Mouse (Mus musculus) limb, embryonic 14.5 days (tissue): Measurements from ENCODE around the gene Tmem247. TPM values are rescaled to one million over a fixed set of nuclear protein-coding genes. Genes with fewer than 3 reads are reported as not detected.
A peak's percentile ranks its signal among the peaks of the same experiment; 100 is the strongest.

Source experiments
- ATAC-seq: fragments of 200-750 bp; cut with Nextera tagmentation; 2 replicates; pipeline ENCODE4 v1.8.0; 2017; ENCODE audit warnings: low read depth, moderate number of reproducible peaks, moderate TSS enrichment; ENCODE audit not compliant: low FRiP score
- DNase-seq: peaks from one replicate; pipeline ENCODE4 v3.0.0-alpha.2; 2015; ENCODE audit warnings: low spot score
- H3K27ac ChIP-seq: fragments of 300-500 bp; sonication (generic); replicated peaks from 2 replicates; pipeline ENCODE4 v1.5.1; 2014; ENCODE audit warnings: low read depth, mild to moderate bottlenecking, low read length, moderate library complexity, mixed read lengths
- H3K27me3 ChIP-seq: fragments of 300-500 bp; sonication (generic); 2 replicates; pipeline ENCODE4 v1.6.1; 2014; ENCODE audit warnings: low read length, mixed read lengths; ENCODE audit not compliant: control insufficient read depth, insufficient read depth
- H3K36me3 ChIP-seq: fragments of 300-500 bp; sonication (generic); 2 replicates; pipeline ENCODE4 v1.6.1; 2014; ENCODE audit warnings: mild to moderate bottlenecking, low read length, moderate library complexity, mixed read lengths; ENCODE audit not compliant: control insufficient read depth, insufficient read depth
- H3K4me1 ChIP-seq: fragments of 300-500 bp; sonication (generic); 2 replicates; pipeline ENCODE4 v1.6.1; 2014; ENCODE audit warnings: antibody characterized with exemption, low read length, mixed read lengths; ENCODE audit not compliant: control insufficient read depth, insufficient read depth
- H3K4me2 ChIP-seq: fragments of 300-500 bp; sonication (generic); replicated peaks from 2 replicates; pipeline ENCODE4 v1.6.1; 2014; ENCODE audit warnings: low read depth, mild to moderate bottlenecking, low read length, moderate library complexity; ENCODE audit not compliant: severe bottlenecking
- H3K4me3 ChIP-seq: fragments of 300-500 bp; sonication (generic); replicated peaks from 2 replicates; pipeline ENCODE4 v1.5.1; 2014; ENCODE audit warnings: low read length
- H3K9ac ChIP-seq: fragments of 300-500 bp; sonication (generic); 2 replicates; pipeline ENCODE4 v1.6.1; 2014; ENCODE audit warnings: mild to moderate bottlenecking, low read depth, low read length, moderate library complexity; ENCODE audit not compliant: severe bottlenecking
- H3K9me3 ChIP-seq: fragments of 300-500 bp; sonication (generic); 2 replicates; pipeline ENCODE4 v1.6.1; 2016; ENCODE audit warnings: low read length; ENCODE audit not compliant: control insufficient read depth
- POLR2A ChIP-seq: fragments of 200-500 bp; IDR thresholded peaks from 2 replicates; pipeline ENCODE4 v1.8.0; 2012; ENCODE audit warnings: inconsistent platforms, mild to moderate bottlenecking, moderate library complexity, borderline replicate concordance; ENCODE audit not compliant: insufficient read depth, insufficient read length; ENCODE audit errors: extremely low read depth
- WGBS: fragments of 180-500 bp; shearing (Covaris S2); extraction: QIAGEN DNeasy Blood & Tissue Kit; methylation state at CpG from one replicate; pipeline ENCODE4 v1.1.7; 2014; 5-methylcytosine and 5-hydroxymethylcytosine counted together
- polyA plus RNA-seq, 2 experiments: library from polyadenylated mRNA; depleted of rRNA in 1 of 2; stranded (reverse) in 1 of 2; unstranded in 1 of 2; fragments of >200 nt; fragmentation: Nextera tagmentation in 1 of 2; extraction: Ambion mirVana in 1 of 2; gene quantifications; 2 replicates each; pipeline versions ENCODE4 v1.2.1 to v1.2.3; 2012 to 2014

Tmem247 gene
- polyA plus RNA-seq, 2 experiments, result not detected

- no peaks in the 10 kb centered on the region for H3K9me3 ChIP-seq
- no peak overlapping the region for H3K9ac ChIP-seq
- no peak overlapping the region for H3K4me3 ChIP-seq
- DNase-seq (no peak), ATAC-seq (no peak)
- no peaks in the 10 kb centered on the region for H3K36me3 ChIP-seq
- TF ChIP-seq POLR2A, result no peak
- 80% methylated on average over 6 of the region's 6 CpGs for WGBS
- no peak overlapping the region for H3K27ac ChIP-seq
- H3K4me1 ChIP-seq, result peaks cover 5% of the 10 kb centered on the region; the same call in 1 of the 2 replicates
- H3K4me2 ChIP-seq, result no peak overlapping the region
- H3K27me3 ChIP-seq, result no peaks in the 10 kb centered on the region
These were observed 12.2 kb downstream of the Tmem247 start for GRCm38 (mm10) chr17:86929355-86929754.

- H3K27me3 ChIP-seq, result no peaks in the 10 kb centered on the region
- no peak for ATAC-seq
- peaks cover 2% of the 10 kb centered on the region; the same call in 1 of the 2 replicates for H3K4me1 ChIP-seq
- no peak for DNase-seq
- no peak overlapping the region for H3K9ac ChIP-seq
- no peak overlapping the region for H3K4me2 ChIP-seq
- no peak for TF ChIP-seq POLR2A
- no peaks in the 10 kb centered on the region for H3K36me3 ChIP-seq
- no peaks in the 10 kb centered on the region for H3K9me3 ChIP-seq
- no peak overlapping the region for H3K4me3 ChIP-seq
- no peak overlapping the region for H3K27ac ChIP-seq
These were observed 12.8 kb downstream of the Tmem247 start for GRCm38 (mm10) chr17:86929981-86930380.

- TF ChIP-seq POLR2A, result no peak
- Histone ChIP-seq H3K4me2 (no peak overlapping the region), H3K4me1 (peaks cover 7% of the 10 kb centered on the region; the same call in 1 of the 2 replicates), H3K9ac (no peak overlapping the region), H3K27me3 (no peaks in the 10 kb centered on the region), H3K36me3 (no peaks in the 10 kb centered on the region), H3K9me3 (no peaks in the 10 kb centered on the region), H3K4me3 (no peak overlapping the region), H3K27ac (no peak overlapping the region)
- DNase-seq, result no peak
- no peak for ATAC-seq
- 38% methylated on average over 5 of the region's 5 CpGs for WGBS
These were observed 15.7 kb downstream of the Tmem247 start for GRCm38 (mm10) chr17:86932896-86933295.

- Histone ChIP-seq H3K27ac (no peak overlapping the region), H3K9ac (no peak overlapping the region), H3K36me3 (no peaks in the 10 kb centered on the region), H3K4me3 (no peak overlapping the region), H3K4me2 (peak overlapping the region; percentile 64), H3K27me3 (no peaks in the 10 kb centered on the region), H3K4me1 (peaks cover 10% of the 10 kb centered on the region; the same call in 1 of the 2 replicates), H3K9me3 (no peaks in the 10 kb centered on the region)
- WGBS, result 67% methylated on average over 2 of the region's 2 CpGs
- no peak for TF ChIP-seq POLR2A
- no peak for ATAC-seq
- DNase-seq, result peak; percentile 27
These were observed 19.9 kb downstream of the Tmem247 start for GRCm38 (mm10) chr17:86937064-86937463.

GRCm38 (mm10) chr17:86937497-86938155, 20.5 kb downstream of the Tmem247 start:
- 3% methylated on average over 20 of the region's 20 CpGs for WGBS
- no peaks in the 10 kb centered on the region for H3K27me3 ChIP-seq
- H3K27ac ChIP-seq, result peak overlapping the region; percentile 38; the same call in 1 of the 2 replicates
- H3K4me3 ChIP-seq, result peak overlapping the region; percentile 39
- TF ChIP-seq POLR2A, result no peak
- no peaks in the 10 kb centered on the region for H3K9me3 ChIP-seq
- peaks cover 10% of the 10 kb centered on the region; the same call in 1 of the 2 replicates for H3K4me1 ChIP-seq
- H3K36me3 ChIP-seq, result no peaks in the 10 kb centered on the region
- ATAC-seq, result peak; percentile 88
- peak overlapping the region; percentile 64 for H3K4me2 ChIP-seq
- peak overlapping the region; percentile 45 for H3K9ac ChIP-seq
- peak; percentile 88 for DNase-seq
